Mouse (Mus musculus) spleen, adult 2 months (tissue): ENCODE measurements at regions not wholly inside any gene's neighbourhood (a gene's known extent, or its start where the extent isn't known, plus 50 kb on each side); places are given as distances from the start of the nearest gene placed in this dataset.

ENCODE experiments used
- DNase-seq, 2 experiments: peaks; one replicate each; pipeline versions ENCODE4 v3.0.0 to v3.0.0-alpha.2; 2012 to 2021; ENCODE audit warnings: low spot score in 2 of 2, low read depth in 1 of 2
- H3K27ac ChIP-seq: fragments of 200-500 bp; 2 replicates; pipeline ENCODE4 v1.5.1; 2012; ENCODE audit warnings: low read length, inconsistent platforms; ENCODE audit not compliant: insufficient read depth
- H3K27me3 ChIP-seq: fragments of 200-500 bp; 2 replicates; pipeline ENCODE4 v1.6.1; 2012; ENCODE audit warnings: mild to moderate bottlenecking, moderate library complexity, low read length, inconsistent platforms; ENCODE audit not compliant: control insufficient read depth, insufficient read depth
- H3K36me3 ChIP-seq: fragments of 200-500 bp; 2 replicates; pipeline ENCODE4 v1.6.1; 2012; ENCODE audit warnings: mild to moderate bottlenecking, low read length, inconsistent platforms; ENCODE audit not compliant: control insufficient read depth, insufficient read depth
- H3K4me1 ChIP-seq: fragments of 200-500 bp; 2 replicates; pipeline ENCODE4 v1.6.1; 2011; ENCODE audit warnings: inconsistent platforms; ENCODE audit not compliant: control insufficient read depth, insufficient read depth, insufficient read length
- H3K4me3 ChIP-seq: fragments of 200-500 bp; 2 replicates; pipeline ENCODE4 v1.5.1; 2011; ENCODE audit warnings: mild to moderate bottlenecking, inconsistent platforms; ENCODE audit not compliant: insufficient read depth, insufficient read length; ENCODE audit errors: extremely low read depth
- CTCF ChIP-seq: fragments of 200-500 bp; IDR thresholded peaks from 2 replicates; pipeline ENCODE4 v1.5.1; 2011; ENCODE audit warnings: mild to moderate bottlenecking, inconsistent platforms; ENCODE audit not compliant: insufficient read depth, insufficient read length, insufficient replicate concordance; ENCODE audit errors: extremely low read depth
- POLR2A ChIP-seq: fragments of 200-500 bp; IDR thresholded peaks from 2 replicates; pipeline ENCODE4 v1.6.1; 2011; ENCODE audit warnings: low read depth, low read length, inconsistent platforms
- WGBS: fragments of 180-500 bp; shearing (Covaris S2); methylation state at CpG from one replicate; pipeline ENCODE4 v1.1.7; 2018; 5-methylcytosine and 5-hydroxymethylcytosine counted together

DNA sequence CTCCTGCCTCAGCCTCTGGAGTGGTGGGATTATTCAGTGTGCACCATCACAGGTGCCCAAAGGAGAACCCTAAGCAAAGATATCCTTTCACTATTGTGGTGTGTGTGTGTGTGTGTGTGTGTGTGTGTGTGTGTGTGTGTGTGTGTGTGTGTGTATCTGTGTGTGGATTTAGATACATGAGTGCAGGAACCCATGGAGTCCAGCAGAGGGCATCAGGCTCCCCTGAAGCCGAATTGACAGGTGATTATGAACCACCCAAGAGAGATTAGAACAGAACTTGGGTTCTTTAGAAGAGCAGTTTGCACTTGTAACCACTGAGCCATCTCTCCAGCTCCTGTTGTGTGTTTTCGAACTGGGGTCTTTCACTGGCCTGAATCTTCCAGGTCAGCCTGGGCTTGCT lies 310.1 kb upstream of the Tbx3 start:
- no peak overlapping the region for H3K27ac ChIP-seq
- H3K27me3 ChIP-seq = no peaks in the 10 kb centered on the region
- no peak overlapping the region for H3K4me3 ChIP-seq
- TF ChIP-seq CTCF (no peak), POLR2A (no peak)
- no peaks in the 10 kb centered on the region for H3K36me3 ChIP-seq
- 90% methylated on average over 2 of the region's 2 CpGs for WGBS
- DNase-seq = no peak
- H3K4me1 ChIP-seq = no peaks in the 10 kb centered on the region

GRCm38 (mm10) chr5:119361406-119362044 lies 308.9 kb upstream of the Tbx3 start:
- no peaks in the 10 kb centered on the region for H3K4me1 ChIP-seq
- TF ChIP-seq POLR2A = no peak
- TF ChIP-seq CTCF = no peak
- H3K27ac ChIP-seq = no peak overlapping the region
- WGBS = 62% methylated on average over 6 of the region's 6 CpGs
- H3K36me3 ChIP-seq = no peaks in the 10 kb centered on the region
- no peak overlapping the region for H3K4me3 ChIP-seq
- no peak for DNase-seq
- no peaks in the 10 kb centered on the region for H3K27me3 ChIP-seq

DNA sequence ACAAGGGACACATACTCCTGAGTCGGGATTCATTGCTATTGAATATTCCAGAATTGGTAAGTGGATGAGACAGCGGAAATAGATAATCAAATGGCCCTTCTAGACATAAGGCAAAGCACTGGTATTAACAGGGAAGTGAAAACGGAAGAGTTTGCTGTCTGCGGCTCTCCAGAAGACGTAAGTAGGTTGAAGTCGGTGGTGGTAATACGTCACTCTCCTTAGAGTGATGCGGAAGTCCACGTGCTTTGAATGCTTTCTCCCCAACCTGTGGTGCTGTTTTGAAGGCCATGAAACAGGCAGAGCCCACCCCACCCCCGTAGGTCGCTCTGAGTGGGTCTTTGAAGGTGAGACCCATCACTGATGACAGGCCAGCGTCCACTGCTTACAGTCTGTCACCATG lies 308.0 kb upstream of the Tbx3 start:
- TF ChIP-seq POLR2A (no peak), CTCF (no peak)
- no peaks in the 10 kb centered on the region for H3K27me3 ChIP-seq
- H3K4me1 ChIP-seq = no peaks in the 10 kb centered on the region
- H3K36me3 ChIP-seq = no peaks in the 10 kb centered on the region
- DNase-seq = no peak
- WGBS = 58% methylated on average over 12 of the region's 12 CpGs
- H3K27ac ChIP-seq = no peak overlapping the region
- H3K4me3 ChIP-seq = no peak overlapping the region

DNA sequence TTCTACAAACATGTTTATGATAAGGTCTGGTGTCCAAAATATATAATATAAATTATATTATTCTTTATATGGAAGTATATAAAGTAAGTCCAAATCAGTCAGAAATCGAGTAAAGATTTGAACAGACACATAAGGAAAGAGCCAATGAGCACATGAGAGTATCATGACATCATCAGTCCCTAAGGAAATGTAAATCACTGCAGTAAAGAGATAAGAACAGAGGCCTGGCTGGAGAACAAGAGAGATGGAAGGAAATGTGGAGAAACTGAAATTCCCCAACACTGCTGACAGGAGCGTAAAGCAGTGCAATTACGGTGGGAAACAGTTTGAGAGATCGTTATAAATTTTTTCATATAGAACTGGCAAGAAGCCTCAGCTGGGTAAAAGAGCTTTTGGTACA lies 306.2 kb upstream of the Tbx3 start:
- H3K36me3 ChIP-seq = no peaks in the 10 kb centered on the region
- 28% methylated on average over 4 of the region's 4 CpGs for WGBS
- H3K4me1 ChIP-seq = no peaks in the 10 kb centered on the region
- H3K27me3 ChIP-seq = no peaks in the 10 kb centered on the region
- DNase-seq = no peak
- H3K27ac ChIP-seq = no peak overlapping the region
- TF ChIP-seq CTCF (no peak), POLR2A (no peak)
- no peak overlapping the region for H3K4me3 ChIP-seq

DNA sequence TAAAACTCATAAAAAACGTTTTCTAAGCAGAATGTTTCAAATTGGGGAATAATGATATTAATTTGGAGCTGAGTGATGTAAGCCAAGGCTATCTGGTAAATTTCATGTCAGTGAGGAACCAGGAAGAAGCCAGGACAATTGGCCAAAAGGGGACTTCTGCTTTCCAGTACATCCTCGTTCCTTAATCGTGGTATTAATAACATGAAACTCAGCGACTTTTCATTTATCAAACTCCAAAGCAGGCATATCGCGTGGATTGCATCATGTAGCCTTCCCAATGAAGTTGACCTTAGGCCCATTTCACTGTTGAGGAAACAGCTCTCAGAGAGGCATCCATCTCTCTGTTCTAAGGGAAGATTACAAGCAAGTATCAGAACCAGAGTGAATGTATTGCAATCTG lies 305.3 kb upstream of the Tbx3 start:
- H3K27ac ChIP-seq = no peak overlapping the region
- H3K4me1 ChIP-seq = no peaks in the 10 kb centered on the region
- H3K27me3 ChIP-seq = no peaks in the 10 kb centered on the region
- H3K4me3 ChIP-seq = no peak overlapping the region
- 62% methylated on average over 6 of the region's 6 CpGs for WGBS
- TF ChIP-seq CTCF (no peak), POLR2A (no peak)
- no peaks in the 10 kb centered on the region for H3K36me3 ChIP-seq
- no peak for DNase-seq

GRCm38 (mm10) chr5:119366296-119366695 lies 304.2 kb upstream of the Tbx3 start:
- TF ChIP-seq POLR2A = no peak
- TF ChIP-seq CTCF = no peak
- 67% methylated on average over 5 of the region's 5 CpGs for WGBS
- Histone ChIP-seq H3K4me1 (no peaks in the 10 kb centered on the region), H3K27me3 (no peaks in the 10 kb centered on the region), H3K4me3 (no peak overlapping the region), H3K36me3 (no peaks in the 10 kb centered on the region), H3K27ac (no peak overlapping the region)
- DNase-seq = no peak

GRCm38 (mm10) chr5:119370481-119370880 lies 300.0 kb upstream of the Tbx3 start:
- 73% methylated on average over 12 of the region's 12 CpGs for WGBS

More at GRCm38 (mm10) chr5:119370481-119370880, 300.0 kb upstream of the Tbx3 start:
- Histone ChIP-seq H3K4me1 (no peaks in the 10 kb centered on the region), H3K27me3 (no peaks in the 10 kb centered on the region), H3K27ac (no peak overlapping the region), H3K36me3 (no peaks in the 10 kb centered on the region), H3K4me3 (no peak overlapping the region)
- no peak for DNase-seq
- TF ChIP-seq CTCF (no peak), POLR2A (no peak)
